Mouse (Mus musculus) embryonic facial prominence, embryonic 15.5 days (tissue): ENCODE results near the gene Gng7. TPM values are rescaled to one million over a fixed set of nuclear protein-coding genes. Genes with fewer than 3 reads are reported as not detected.

Source experiments
- ATAC-seq: fragments of 200-750 bp; cut with Nextera tagmentation; 2 replicates; pipeline ENCODE4 v1.8.0; 2017; ENCODE audit warnings: low read depth, moderate TSS enrichment; ENCODE audit not compliant: insufficient number of reproducible peaks, low FRiP score, low TSS enrichment
- H3K27ac ChIP-seq: fragments of 300-500 bp; sonication (generic); replicated peaks from 2 replicates; pipeline ENCODE4 v1.5.1; 2015; ENCODE audit warnings: mild to moderate bottlenecking, inconsistent platforms
- H3K27me3 ChIP-seq: fragments of 300-500 bp; sonication (generic); 2 replicates; pipeline ENCODE4 v1.6.1; 2015; ENCODE audit warnings: inconsistent platforms
- H3K36me3 ChIP-seq: fragments of 300-500 bp; sonication (generic); 2 replicates; pipeline ENCODE4 v1.6.1; 2015; ENCODE audit warnings: mild to moderate bottlenecking, inconsistent platforms
- H3K4me1 ChIP-seq: fragments of 300-500 bp; sonication (generic); 2 replicates; pipeline ENCODE4 v1.6.1; 2015; ENCODE audit warnings: inconsistent platforms
- H3K4me2 ChIP-seq: fragments of 300-500 bp; sonication (generic); replicated peaks from 2 replicates; pipeline ENCODE4 v1.6.1; 2015; ENCODE audit warnings: mild to moderate bottlenecking, inconsistent platforms
- H3K4me3 ChIP-seq: fragments of 300-500 bp; sonication (generic); replicated peaks from 2 replicates; pipeline ENCODE4 v1.5.1; 2015; ENCODE audit warnings: mild to moderate bottlenecking, inconsistent platforms
- H3K9ac ChIP-seq: fragments of 300-500 bp; sonication (generic); 2 replicates; pipeline ENCODE4 v1.6.1; 2015; ENCODE audit warnings: inconsistent platforms
- H3K9me3 ChIP-seq: fragments of 300-500 bp; sonication (generic); replicated peaks from 2 replicates; pipeline ENCODE4 v1.6.1; 2016; ENCODE audit warnings: inconsistent platforms
- WGBS: fragments of 180-500 bp; shearing (Covaris S2); methylation state at CpG from one replicate; pipeline ENCODE4 v1.1.7; 2015; 5-methylcytosine and 5-hydroxymethylcytosine counted together
- polyA plus RNA-seq: library from polyadenylated mRNA; unstranded; fragments of >200 nt; fragmentation: Nextera tagmentation; extraction: Ambion mirVana; gene quantifications from 2 replicates; pipeline ENCODE4 v1.2.1, GENCODE M21; 2015

The Gng7 gene
- polyA plus RNA-seq, 1 experiment from 2014 or later = 12.3 TPM

- Histone ChIP-seq H3K36me3 (0 out of 2 replicates have a peak, but pooled peaks cover under 1% of the 10 kb centered on the region), H3K4me1 (peaks cover 12% of the 10 kb centered on the region), H3K27ac (no peak overlapping the region), H3K4me3 (peak overlapping the region; percentile 34), H3K4me2 (peak overlapping the region; percentile 53), H3K27me3 (peaks cover 46% of the 10 kb centered on the region), H3K9ac (no peak overlapping the region), H3K9me3 (no peaks in the 10 kb centered on the region)
- 3% methylated on average over 37 of the region's 43 CpGs for WGBS
- peak; percentile 27; the same call in 1 of the 2 replicates for ATAC-seq
Observed at GRCm38 (mm10) chr10:81025047-81025621, 10.4 kb upstream of the Gng7 start.

- Histone ChIP-seq H3K9me3 (no peaks in the 10 kb centered on the region), H3K4me1 (peaks cover 12% of the 10 kb centered on the region), H3K4me3 (no peak overlapping the region), H3K27me3 (peaks cover 46% of the 10 kb centered on the region), H3K36me3 (no peaks in the 10 kb centered on the region), H3K9ac (no peak overlapping the region), H3K4me2 (no peak overlapping the region), H3K27ac (no peak overlapping the region)
- WGBS = 64% methylated on average over 5 of the region's 5 CpGs
- 0 out of 2 replicates have a peak, but pooled peaks have one; percentile 10 for ATAC-seq
Observed at GRCm38 (mm10) chr10:81024346-81024937, 9.7 kb upstream of the Gng7 start.

- H3K4me3 ChIP-seq = no peak overlapping the region
- H3K4me2 ChIP-seq = no peak overlapping the region
- no peak for ATAC-seq
- peaks cover 12% of the 10 kb centered on the region for H3K4me1 ChIP-seq
- H3K27me3 ChIP-seq = peaks cover 46% of the 10 kb centered on the region
- no peaks in the 10 kb centered on the region for H3K9me3 ChIP-seq
- 65% methylated on average over 8 of the region's 8 CpGs for WGBS
- no peaks in the 10 kb centered on the region for H3K36me3 ChIP-seq
- no peak overlapping the region for H3K9ac ChIP-seq
- H3K27ac ChIP-seq = no peak overlapping the region
Observed at GRCm38 (mm10) chr10:81022744-81023143, 8.0 kb upstream of the Gng7 start.

- Histone ChIP-seq H3K4me1 (peaks cover 12% of the 10 kb centered on the region), H3K27ac (no peak overlapping the region), H3K27me3 (peaks cover 46% of the 10 kb centered on the region), H3K9me3 (no peaks in the 10 kb centered on the region), H3K4me2 (no peak overlapping the region), H3K9ac (no peak overlapping the region), H3K4me3 (no peak overlapping the region), H3K36me3 (no peaks in the 10 kb centered on the region)
- WGBS = 8% methylated on average over 26 of the region's 26 CpGs
- ATAC-seq = no peak
Observed at GRCm38 (mm10) chr10:81021547-81022110, 6.9 kb upstream of the Gng7 start.

- no peak overlapping the region for H3K9ac ChIP-seq
- no peak for ATAC-seq
- no peaks in the 10 kb centered on the region for H3K9me3 ChIP-seq
- H3K27me3 ChIP-seq = peaks cover 37% of the 10 kb centered on the region
- no peak overlapping the region for H3K27ac ChIP-seq
- WGBS = 46% methylated on average over 2 of the region's 2 CpGs
- peaks cover 10% of the 10 kb centered on the region for H3K4me1 ChIP-seq
- no peaks in the 10 kb centered on the region for H3K36me3 ChIP-seq
- H3K4me3 ChIP-seq = no peak overlapping the region
- H3K4me2 ChIP-seq = no peak overlapping the region
Observed at GRCm38 (mm10) chr10:81020207-81020606, 5.5 kb upstream of the Gng7 start.

GRCm38 (mm10) chr10:81019687-81020086, 4.9 kb upstream of the Gng7 start:
- Histone ChIP-seq H3K36me3 (no peaks in the 10 kb centered on the region), H3K4me1 (0 out of 2 replicates have a peak, but pooled peaks cover 9% of the 10 kb centered on the region), H3K4me3 (no peak overlapping the region), H3K27ac (no peak overlapping the region), H3K27me3 (peaks cover 31% of the 10 kb centered on the region), H3K4me2 (no peak overlapping the region), H3K9me3 (no peaks in the 10 kb centered on the region), H3K9ac (no peak overlapping the region)
- WGBS = 69% methylated on average over 6 of the region's 6 CpGs
- ATAC-seq = no peak

GRCm38 (mm10) chr10:81018326-81018725, 3.6 kb upstream of the Gng7 start:
- Histone ChIP-seq H3K4me1 (0 out of 2 replicates have a peak, but pooled peaks cover 15% of the 10 kb centered on the region), H3K4me3 (no peak overlapping the region), H3K9me3 (no peaks in the 10 kb centered on the region), H3K27ac (no peak overlapping the region), H3K36me3 (no peaks in the 10 kb centered on the region), H3K9ac (no peak overlapping the region), H3K27me3 (peaks cover 18% of the 10 kb centered on the region), H3K4me2 (no peak overlapping the region)
- ATAC-seq = no peak
- WGBS = 42% methylated on average over 10 of the region's 10 CpGs

- H3K27ac ChIP-seq = no peak overlapping the region
- ATAC-seq = no peak
- 7% methylated on average over 7 of the region's 7 CpGs for WGBS
- H3K36me3 ChIP-seq = no peaks in the 10 kb centered on the region
- H3K9ac ChIP-seq = no peak overlapping the region
- no peak overlapping the region for H3K4me2 ChIP-seq
- 0 out of 2 replicates have a peak, but pooled peaks cover 15% of the 10 kb centered on the region for H3K4me1 ChIP-seq
- H3K9me3 ChIP-seq = no peaks in the 10 kb centered on the region
- H3K27me3 ChIP-seq = peaks cover 6% of the 10 kb centered on the region; the same call in 1 of the 2 replicates
- H3K4me3 ChIP-seq = no peak overlapping the region
Observed at GRCm38 (mm10) chr10:81016645-81017044, 1.9 kb upstream of the Gng7 start.

GRCm38 (mm10) chr10:81015666-81016065, 921 bp upstream of the Gng7 start:
- Histone ChIP-seq H3K4me1 (0 out of 2 replicates have a peak, but pooled peaks cover 14% of the 10 kb centered on the region), H3K4me2 (no peak overlapping the region), H3K27ac (no peak overlapping the region), H3K9ac (no peak overlapping the region), H3K36me3 (no peaks in the 10 kb centered on the region), H3K9me3 (no peaks in the 10 kb centered on the region), H3K4me3 (no peak overlapping the region), H3K27me3 (no peaks in the 10 kb centered on the region)
- 82% methylated on average over 2 of the region's 2 CpGs for WGBS
- ATAC-seq = no peak

GRCm38 (mm10) chr10:81010851-81011250, 3.9 kb downstream of the Gng7 start:
- ATAC-seq = no peak
- Histone ChIP-seq H3K4me3 (no peak overlapping the region), H3K4me2 (no peak overlapping the region), H3K36me3 (no peaks in the 10 kb centered on the region), H3K27ac (no peak overlapping the region), H3K9ac (no peak overlapping the region), H3K9me3 (no peaks in the 10 kb centered on the region), H3K27me3 (no peaks in the 10 kb centered on the region), H3K4me1 (0 out of 2 replicates have a peak, but pooled peaks cover 14% of the 10 kb centered on the region)
- 43% methylated on average over 6 of the region's 6 CpGs for WGBS

GRCm38 (mm10) chr10:81007240-81007639, 7.5 kb downstream of the Gng7 start:
- no peak for ATAC-seq
- Histone ChIP-seq H3K27ac (no peak overlapping the region), H3K4me3 (no peak overlapping the region), H3K4me2 (no peak overlapping the region), H3K9me3 (no peaks in the 10 kb centered on the region), H3K4me1 (0 out of 2 replicates have a peak, but pooled peaks cover 4% of the 10 kb centered on the region), H3K27me3 (no peaks in the 10 kb centered on the region), H3K9ac (no peak overlapping the region), H3K36me3 (no peaks in the 10 kb centered on the region)
- 33% methylated on average over 7 of the region's 7 CpGs for WGBS
